Mouse (Mus musculus) embryonic stem cell, embryonic (primary cell): ENCODE measurements at regions not wholly inside any gene's neighbourhood (a gene's known extent, or its start where the extent isn't known, plus 50 kb on each side); places are given as distances from the start of the nearest gene placed in this dataset.
"Not testable (repeated sequence)": the region's sequence is repeated elsewhere in the genome, so short reads cannot be mapped to it uniquely, and the experiment has no call there.

Experiments
- CTCF ChIA-PET, 4 experiments: fragments of 300-600 bp in 2 of 4; fragments of 350-600 bp in 2 of 4; sonication (Branson Sonifier 250); formaldehyde crosslinking; loops; one replicate each; lab custom pipeline; 2022; ENCODE audit warnings: inconsistent platforms in 2 of 4; lab: Charles Lee
- POLR2A ChIA-PET, 4 experiments: fragments of 300-600 bp in 2 of 4; fragments of 350-600 bp in 2 of 4; sonication (Branson Sonifier 250); formaldehyde crosslinking; loops; one replicate each; lab custom pipeline; 2022; ENCODE audit warnings: antibody characterized with exemption in 4 of 4, inconsistent platforms in 1 of 4; lab: Charles Lee

- ChIA-PET CTCF (no interaction called here), POLR2A (no interaction called here)
Measured at GRCm38 (mm10) chr6:6307618-6308017, 90.6 kb upstream of the Slc25a13 start.

- ChIA-PET POLR2A (no interaction called here), CTCF (interaction anchor here in 1 of 4 experiments (1.1 kb wide), 1 partner anchor 14 kb away, joined by 3 read pairs; no protein-coding TSS in a partner anchor)
Measured at GRCm38 (mm10) chr6:6303767-6304166, 86.8 kb upstream of the Slc25a13 start.

DNA sequence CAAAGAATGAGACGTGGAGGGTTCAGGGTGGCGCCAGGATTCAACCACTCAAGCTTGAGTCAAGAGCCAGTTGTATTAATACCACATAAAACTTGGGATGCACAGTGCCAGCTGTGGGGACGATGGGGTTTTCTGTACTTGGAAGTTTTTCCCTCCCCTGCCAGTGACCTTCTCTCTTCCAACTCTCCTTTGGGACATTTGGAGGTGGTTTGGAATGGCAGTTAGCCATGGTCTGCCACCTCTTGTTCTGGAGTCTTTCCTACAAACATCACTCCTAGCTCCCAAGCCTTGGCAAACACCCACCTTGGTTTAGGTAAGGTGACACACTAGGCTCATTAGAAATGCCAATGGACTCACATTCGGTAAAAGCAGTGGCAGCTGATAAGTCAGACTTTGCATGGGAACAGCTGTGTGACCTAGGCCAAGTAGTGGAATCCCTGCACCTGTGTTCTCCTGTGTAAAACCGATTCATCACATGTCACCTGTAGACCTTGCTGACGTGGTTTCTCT lies 84.1 kb upstream of the Slc25a13 start:
- POLR2A ChIA-PET: interaction anchor here in 1 of 4 experiments (0.6 kb wide), 1 partner anchor 1542 kb away, joined by 3 read pairs; no protein-coding TSS in a partner anchor
- CTCF ChIA-PET: no interaction called here

DNA sequence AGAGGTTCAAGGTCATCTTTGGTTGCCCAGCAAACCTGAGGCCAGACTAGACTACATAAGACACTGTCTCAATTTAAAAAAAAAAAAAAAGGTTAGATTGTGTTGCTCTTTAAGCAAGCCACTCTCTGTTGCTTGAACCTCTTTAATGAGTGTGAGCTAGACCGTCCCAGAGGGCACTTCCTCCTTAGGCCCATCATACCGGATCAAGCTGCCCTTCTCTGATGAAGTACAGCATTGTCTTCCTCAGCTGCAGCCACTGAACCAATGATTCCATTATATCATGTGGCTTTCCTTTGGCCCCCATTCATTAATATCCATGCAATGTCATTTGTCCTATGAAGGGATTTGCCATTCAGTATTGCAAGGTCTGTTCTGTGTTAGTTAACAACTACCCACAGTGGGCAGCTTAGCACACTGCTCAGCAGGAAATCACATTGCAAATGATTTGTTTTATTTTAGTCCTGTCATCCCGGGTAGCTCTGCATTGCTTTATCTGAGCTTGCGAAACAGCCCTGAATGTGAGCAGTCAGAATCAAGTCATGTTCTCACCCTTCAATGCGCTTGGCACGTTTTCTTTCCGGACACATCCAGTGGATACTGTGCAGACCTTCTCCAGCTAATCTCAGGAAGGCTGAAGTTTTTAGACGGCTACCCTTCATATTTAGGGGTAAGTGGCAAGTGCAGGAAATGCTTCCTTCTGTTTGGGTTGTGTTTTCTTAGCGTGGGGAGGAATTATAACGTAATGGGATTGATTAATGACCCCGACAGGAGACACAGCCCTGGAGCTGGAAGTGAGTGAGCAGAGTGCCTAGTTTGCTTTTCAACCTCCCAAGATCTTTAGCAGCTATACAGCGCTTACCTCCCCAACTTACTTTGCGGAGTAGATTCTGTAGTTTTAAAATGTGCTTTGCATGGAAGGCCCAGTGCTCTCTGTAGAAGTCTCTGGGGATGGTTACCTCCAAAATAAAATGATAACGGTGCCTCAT lies 82.2 kb upstream of the Slc25a13 start:
- CTCF ChIA-PET: no interaction called here
- POLR2A ChIA-PET: no interaction called here

- POLR2A ChIA-PET: interaction anchor here in 1 of 4 experiments (0.6 kb wide), 1 partner anchor 257 kb away, joined by 4 read pairs; no protein-coding TSS in a partner anchor
- CTCF ChIA-PET: not testable (repeated sequence)
Measured at GRCm38 (mm10) chr6:6295551-6295950, 78.6 kb upstream of the Slc25a13 start.

- CTCF ChIA-PET: interaction anchor here in 1 of 4 experiments (0.6 to 1.1 kb wide), 2 partner anchors 184 to 517 kb away, joined by 3 read pairs; no protein-coding TSS in a partner anchor
- POLR2A ChIA-PET: no interaction called here
Measured at GRCm38 (mm10) chr6:6291781-6292180, 74.8 kb upstream of the Slc25a13 start.

DNA sequence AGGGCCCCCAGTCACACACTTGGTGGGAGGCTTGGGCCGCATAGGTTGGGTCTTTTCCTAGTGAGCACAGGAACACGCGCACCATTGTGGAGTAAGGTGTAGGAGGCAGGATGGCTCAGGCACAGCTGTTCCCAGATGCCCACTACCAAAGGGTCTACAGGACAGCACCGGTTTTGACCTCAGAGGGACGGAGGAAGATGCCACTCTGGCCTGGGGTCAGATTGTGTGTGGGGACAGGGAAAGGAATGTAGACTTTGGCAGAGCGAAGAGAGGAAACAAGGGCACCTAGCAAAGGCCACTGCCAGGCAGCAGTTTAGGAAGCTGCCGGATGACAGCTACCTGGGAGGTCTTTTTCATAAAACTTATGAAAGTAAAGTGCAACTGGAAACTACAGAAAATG lies 73.5 kb upstream of the Slc25a13 start:
- CTCF ChIA-PET: interaction anchor here (0.9 to 2.2 kb wide), 12 partner anchors 8 to 594 kb away, joined by 3 to 9 read pairs (median 3); no protein-coding TSS in a partner anchor
- POLR2A ChIA-PET: no interaction called here

GRCm38 (mm10) chr6:6289806-6290205 lies 72.8 kb upstream of the Slc25a13 start:
- ChIA-PET POLR2A (no interaction called here), CTCF (interaction anchor here (0.6 to 2.2 kb wide), 10 partner anchors 8 to 595 kb away, joined by 3 to 9 read pairs (median 3); no protein-coding TSS in a partner anchor)

DNA sequence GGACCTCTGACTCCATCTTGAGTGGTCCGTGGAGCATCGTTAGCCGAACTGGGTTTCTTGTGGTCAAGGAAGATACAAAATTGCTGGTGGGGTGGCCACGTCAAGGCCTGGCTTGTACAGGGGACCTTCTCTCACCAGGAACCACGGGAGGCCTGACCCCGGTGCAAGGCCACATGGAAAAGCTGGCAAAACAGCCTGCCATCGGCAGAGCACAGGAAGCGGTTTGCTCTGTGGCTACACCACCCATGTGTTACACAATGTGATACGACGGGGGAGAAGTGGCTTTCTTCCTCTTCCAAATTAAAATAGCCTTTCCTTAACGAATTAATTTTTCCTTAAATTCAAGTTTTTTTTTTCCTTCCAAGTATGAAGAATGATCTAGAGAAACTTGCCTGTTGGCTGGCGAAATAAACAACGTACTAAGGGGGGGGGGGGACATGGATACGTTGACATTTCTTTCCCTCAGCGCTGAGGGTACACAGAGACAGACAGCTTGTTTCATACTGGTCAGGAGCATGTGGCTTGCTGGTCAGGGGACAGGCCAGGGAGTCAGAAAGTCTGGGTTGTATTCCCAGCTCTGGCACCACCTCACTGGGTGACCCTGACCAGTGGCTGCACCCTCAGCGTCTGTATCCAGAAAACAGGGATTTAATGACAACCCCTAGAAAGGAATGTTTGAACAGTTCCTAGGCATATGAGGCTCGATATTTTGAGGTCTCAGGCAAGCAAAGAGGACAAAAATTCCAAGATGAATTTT lies 64.0 kb upstream of the Slc25a13 start:
- CTCF ChIA-PET: no interaction called here
- POLR2A ChIA-PET: interaction anchor here in 1 of 4 experiments (0.8 kb wide), 1 partner anchor 146 kb away, joined by 3 read pairs; no protein-coding TSS in a partner anchor

DNA sequence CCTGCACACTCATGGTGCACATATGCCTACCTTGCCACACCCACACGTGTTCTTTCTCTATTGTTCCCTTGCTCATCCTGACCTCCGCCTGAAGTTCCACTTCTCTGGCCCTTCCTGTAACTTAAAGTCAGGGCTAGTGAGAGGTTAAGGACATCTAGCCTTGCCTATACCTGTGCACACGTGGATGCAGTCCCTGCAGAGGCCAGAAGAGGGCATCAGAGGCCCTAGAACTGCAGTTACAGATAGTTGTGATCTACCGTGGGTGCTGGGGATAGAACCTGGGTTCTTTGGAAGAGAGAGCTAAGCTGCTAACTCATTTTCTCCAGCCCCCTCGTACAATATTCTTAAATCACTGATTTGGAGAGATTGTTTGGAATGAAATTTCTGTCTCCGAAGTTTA lies 62.7 kb upstream of the Slc25a13 start:
- POLR2A ChIA-PET: no interaction called here
- CTCF ChIA-PET: interaction anchor here in 2 of 4 experiments (0.9 kb wide), 2 partner anchors 10 to 142 kb away, joined by 3 to 4 read pairs; no protein-coding TSS in a partner anchor

DNA sequence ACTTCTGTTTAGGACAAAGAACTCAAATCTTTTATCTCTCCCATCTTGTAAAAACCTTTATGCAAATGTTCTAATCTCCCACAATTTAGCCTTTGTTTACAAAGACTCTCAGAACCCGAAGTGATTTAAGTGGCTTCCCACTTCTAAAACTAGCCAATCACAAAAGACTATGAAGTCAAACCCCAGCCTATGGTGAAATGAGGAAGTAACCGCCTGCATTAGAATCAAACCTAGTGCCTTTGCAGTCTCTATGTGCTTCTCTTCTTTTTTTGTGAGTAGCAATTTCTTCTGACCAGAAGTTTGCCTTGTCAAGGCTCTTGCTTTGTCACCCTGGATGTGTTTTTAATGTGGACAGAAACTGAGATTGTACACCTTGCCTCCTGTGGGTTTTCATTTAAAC lies 53.6 kb upstream of the Slc25a13 start:
- POLR2A ChIA-PET: interaction anchor here in 1 of 4 experiments (1.1 kb wide), 1 partner anchor 223 kb away, joined by 3 read pairs; no protein-coding TSS in a partner anchor
- CTCF ChIA-PET: interaction anchor here in 1 of 4 experiments (0.6 kb wide), 1 partner anchor 631 kb away, joined by 6 read pairs; no protein-coding TSS in a partner anchor
